Mouse (Mus musculus): ENCODE measurements at regions not wholly inside any gene's neighbourhood (a gene's known extent, or its start where the extent isn't known, plus 50 kb on each side); places are given as distances from the start of the nearest gene placed in this dataset.

GRCm38 (mm10) chr8:56682564-56682963, 131.7 kb downstream of the Fbxo8 start:
- H3K79me3 ChIP-seq (ENCODE audit: low read depth) = no peaks in the 10 kb centered on the region
- H3K79me2 ChIP-seq (ENCODE audit: control insufficient read depth, insufficient read depth) = no peaks in the 10 kb centered on the region
- no peaks in the 10 kb centered on the region for H3K27me3 ChIP-seq (ENCODE audit: control insufficient read depth, insufficient read depth, insufficient read length)
- no peak overlapping the region for H3K4me3 ChIP-seq (ENCODE audit: insufficient read depth, poor library complexity, severe bottlenecking)
- TF ChIP-seq CTCF (IDR thresholded peaks at IDR 0.05; ENCODE audit: control insufficient read depth, insufficient read depth, insufficient read length) (no peak), CEBPB (IDR thresholded peaks at IDR 0.05; ENCODE audit: low read depth) (no peak), MYOD1 (IDR thresholded peaks at IDR 0.05; ENCODE audit: control insufficient read depth, insufficient read length, low read depth) (no peak), MYOG (IDR thresholded peaks at IDR 0.05; ENCODE audit: control insufficient read depth, extremely low read depth, insufficient read length) (no peak)
- no peak overlapping the region for H3ac ChIP-seq (ENCODE audit: control insufficient read depth, insufficient read length, low read depth)
- H3K36me3 ChIP-seq (ENCODE audit: control insufficient read depth, insufficient read depth) = no peaks in the 10 kb centered on the region

GRCm38 (mm10) chr8:56684352-56684751, 133.5 kb downstream of the Fbxo8 start:
- H3ac ChIP-seq (ENCODE audit: control insufficient read depth, insufficient read length, low read depth) = no peak overlapping the region
- no peaks in the 10 kb centered on the region for H3K36me3 ChIP-seq (ENCODE audit: control insufficient read depth, insufficient read depth)
- H3K79me3 ChIP-seq (ENCODE audit: low read depth) = no peaks in the 10 kb centered on the region
- TF ChIP-seq MYOG (IDR thresholded peaks at IDR 0.05; ENCODE audit: control insufficient read depth, extremely low read depth, insufficient read length) = no peak
- no peak for TF ChIP-seq CTCF (IDR thresholded peaks at IDR 0.05; ENCODE audit: control insufficient read depth, insufficient read depth, insufficient read length)
- TF ChIP-seq MYOD1 (IDR thresholded peaks at IDR 0.05; ENCODE audit: control insufficient read depth, insufficient read length, low read depth) = no peak
- no peak for TF ChIP-seq MAX (IDR thresholded peaks at IDR 0.05)
- TF ChIP-seq USF1 (IDR thresholded peaks at IDR 0.05; ENCODE audit: low read depth) = no peak
- TF ChIP-seq CEBPB (IDR thresholded peaks at IDR 0.05; ENCODE audit: low read depth) = no peak
- no peak for TF ChIP-seq FOSL1 (IDR thresholded peaks at IDR 0.05; ENCODE audit: insufficient read depth, low read length, poor library complexity, severe bottlenecking)
- no peaks in the 10 kb centered on the region for H3K79me2 ChIP-seq (ENCODE audit: control insufficient read depth, insufficient read depth)
- no peaks in the 10 kb centered on the region for H3K27me3 ChIP-seq (ENCODE audit: control insufficient read depth, insufficient read depth, insufficient read length)
- H3K4me3 ChIP-seq (ENCODE audit: insufficient read depth, poor library complexity, severe bottlenecking) = no peak overlapping the region

- H3ac ChIP-seq (ENCODE audit: control insufficient read depth, insufficient read length, low read depth) = no peak overlapping the region
- TF ChIP-seq USF1 (IDR thresholded peaks at IDR 0.05; ENCODE audit: low read depth) (no peak), MAX (IDR thresholded peaks at IDR 0.05) (no peak), CEBPB (IDR thresholded peaks at IDR 0.05; ENCODE audit: low read depth) (no peak), CTCF (IDR thresholded peaks at IDR 0.05; ENCODE audit: control insufficient read depth, insufficient read depth, insufficient read length) (no peak), MYOD1 (IDR thresholded peaks at IDR 0.05; ENCODE audit: control insufficient read depth, insufficient read length, low read depth) (no peak), MYOG (IDR thresholded peaks at IDR 0.05; ENCODE audit: control insufficient read depth, extremely low read depth, insufficient read length) (no peak), FOSL1 (IDR thresholded peaks at IDR 0.05; ENCODE audit: insufficient read depth, low read length, poor library complexity, severe bottlenecking) (no peak)
- H3K4me3 ChIP-seq (ENCODE audit: insufficient read depth, poor library complexity, severe bottlenecking) = no peak overlapping the region
Measured at GRCm38 (mm10) chr8:56695436-56695835, 144.5 kb downstream of the Fbxo8 start.

GRCm38 (mm10) chr8:56700580-56701145, 149.8 kb downstream of the Fbxo8 start:
- Histone ChIP-seq H3K79me2 (ENCODE audit: control insufficient read depth, insufficient read depth) (no peaks in the 10 kb centered on the region), H3ac (ENCODE audit: control insufficient read depth, insufficient read length, low read depth) (no peak overlapping the region), H3K36me3 (ENCODE audit: control insufficient read depth, insufficient read depth) (no peaks in the 10 kb centered on the region), H3K27me3 (ENCODE audit: control insufficient read depth, insufficient read depth, insufficient read length) (no peaks in the 10 kb centered on the region), H3K79me3 (ENCODE audit: low read depth) (no peaks in the 10 kb centered on the region), H3K4me3 (ENCODE audit: insufficient read depth, poor library complexity, severe bottlenecking) (no peak overlapping the region)
- TF ChIP-seq MYOG (IDR thresholded peaks at IDR 0.05; ENCODE audit: control insufficient read depth, extremely low read depth, insufficient read length) (no peak), CEBPB (IDR thresholded peaks at IDR 0.05; ENCODE audit: low read depth) (no peak), MAX (IDR thresholded peaks at IDR 0.05) (no peak), FOSL1 (IDR thresholded peaks at IDR 0.05; ENCODE audit: insufficient read depth, low read length, poor library complexity, severe bottlenecking) (no peak), CTCF (IDR thresholded peaks at IDR 0.05; ENCODE audit: control insufficient read depth, insufficient read depth, insufficient read length) (no peak), MYOD1 (IDR thresholded peaks at IDR 0.05; ENCODE audit: control insufficient read depth, insufficient read length, low read depth) (no peak), USF1 (IDR thresholded peaks at IDR 0.05; ENCODE audit: low read depth) (no peak)

More at GRCm38 (mm10) chr8:56695436-56695835, 144.5 kb downstream of the Fbxo8 start:
- H3K36me3 ChIP-seq (ENCODE audit: control insufficient read depth, insufficient read depth) = no peaks in the 10 kb centered on the region
- H3K79me3 ChIP-seq (ENCODE audit: low read depth) = no peaks in the 10 kb centered on the region
- no peaks in the 10 kb centered on the region for H3K79me2 ChIP-seq (ENCODE audit: control insufficient read depth, insufficient read depth)
- no peaks in the 10 kb centered on the region for H3K27me3 ChIP-seq (ENCODE audit: control insufficient read depth, insufficient read depth, insufficient read length)

GRCm38 (mm10) chr8:56706377-56706776, 155.5 kb downstream of the Fbxo8 start:
- no peak for TF ChIP-seq CEBPB (IDR thresholded peaks at IDR 0.05; ENCODE audit: low read depth)
- TF ChIP-seq MYOG (IDR thresholded peaks at IDR 0.05; ENCODE audit: control insufficient read depth, extremely low read depth, insufficient read length) = no peak
- TF ChIP-seq MAX (IDR thresholded peaks at IDR 0.05) = no peak
- no peak for TF ChIP-seq CTCF (IDR thresholded peaks at IDR 0.05; ENCODE audit: control insufficient read depth, insufficient read depth, insufficient read length)
- TF ChIP-seq FOSL1 (IDR thresholded peaks at IDR 0.05; ENCODE audit: insufficient read depth, low read length, poor library complexity, severe bottlenecking) = no peak
- TF ChIP-seq MYOD1 (IDR thresholded peaks at IDR 0.05; ENCODE audit: control insufficient read depth, insufficient read length, low read depth) = no peak
- no peak for TF ChIP-seq USF1 (IDR thresholded peaks at IDR 0.05; ENCODE audit: low read depth)
- Histone ChIP-seq H3K79me3 (ENCODE audit: low read depth) (no peaks in the 10 kb centered on the region), H3ac (ENCODE audit: control insufficient read depth, insufficient read length, low read depth) (no peak overlapping the region), H3K79me2 (ENCODE audit: control insufficient read depth, insufficient read depth) (no peaks in the 10 kb centered on the region), H3K36me3 (ENCODE audit: control insufficient read depth, insufficient read depth) (no peaks in the 10 kb centered on the region), H3K27me3 (ENCODE audit: control insufficient read depth, insufficient read depth, insufficient read length) (no peaks in the 10 kb centered on the region), H3K4me3 (ENCODE audit: insufficient read depth, poor library complexity, severe bottlenecking) (no peak overlapping the region)
